Mouse (Mus musculus) adrenal gland, postnatal 36 days (tissue): ENCODE results near the gene Omg. TPM values are rescaled to one million over a fixed set of nuclear protein-coding genes. Genes with fewer than 3 reads are reported as not detected.
A peak's percentile ranks its signal among the peaks of the same experiment; 100 is the strongest.

Experiments
- DNase-seq, 2 experiments: peaks; one replicate each; pipeline ENCODE4 v3.0.0; 2021; ENCODE audit warnings: mixed read lengths in 1 of 2
- long read RNA-seq, 2 experiments: library from polyadenylated mRNA; stranded (forward); transcript quantifications; one replicate each; pipeline ENCODE4 v2.0.0; 2021; ENCODE audit warnings: borderline sequencing depth in 2 of 2
- total RNA-seq, 2 experiments: library from RNA; stranded (reverse); gene quantifications; 2 replicates each; pipeline ENCODE4 v1.2.3; 2021

Gene Omg
- 1 to 10 TPM; 5.4 to 5.6 TPM for total RNA-seq
- long read RNA-seq, experiment 1, partial matches to known transcripts: 0 of 2 reads
- long read RNA-seq, experiment 1, other reads (novel, unspliced or antisense): 2 of 2 reads
- long read RNA-seq, experiment 2, partial matches to known transcripts: 0 of 2 reads
- long read RNA-seq, experiment 2, other reads (novel, unspliced or antisense): 0 of 2 reads

DNA sequence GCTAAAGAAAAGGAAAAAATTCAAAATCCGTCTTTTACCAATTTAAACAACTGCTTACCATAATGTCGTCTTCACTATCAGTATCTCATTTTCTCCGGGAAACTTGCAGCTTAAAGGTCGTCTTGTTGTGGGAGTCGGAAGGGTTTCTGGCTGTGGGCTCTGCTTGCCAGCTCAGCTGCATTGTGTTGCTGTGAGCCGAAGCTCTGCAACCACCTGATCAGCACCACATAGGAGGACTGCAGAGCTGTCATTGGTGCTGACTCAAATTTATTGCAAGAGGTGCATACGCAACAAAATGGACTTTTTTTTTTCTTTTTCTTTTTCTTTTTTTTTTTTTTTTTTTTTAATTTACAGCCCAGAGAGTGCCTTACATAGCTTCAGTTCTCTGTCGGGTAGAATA, at the start of gene Omg:
TSS of gene Omg (minus strand) at position 240 of the 400 bp plus-strand sequence.
- no peak for DNase-seq

DNA sequence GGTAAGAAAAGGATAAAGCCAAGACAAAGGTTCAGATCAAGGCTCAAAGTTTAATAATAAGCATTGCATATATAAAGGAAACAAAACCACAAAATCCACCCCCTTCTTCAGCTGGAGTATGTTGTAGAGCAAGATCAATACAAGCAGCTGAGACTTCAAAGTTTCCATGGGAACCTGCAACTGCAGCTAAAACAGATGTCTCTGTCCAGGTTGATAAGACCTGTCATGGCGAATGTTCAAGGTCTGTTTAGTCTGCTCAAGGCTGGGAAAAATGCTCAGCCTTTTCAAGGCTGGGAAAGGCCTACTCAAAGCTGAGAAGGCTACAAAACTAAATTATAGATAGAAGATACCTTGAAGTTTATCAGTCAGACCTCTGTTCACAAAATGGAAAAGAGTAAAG, 48.7 kb upstream of the Omg start:
- peak in 1 of 2 experiments; percentile 15 for DNase-seq

DNA sequence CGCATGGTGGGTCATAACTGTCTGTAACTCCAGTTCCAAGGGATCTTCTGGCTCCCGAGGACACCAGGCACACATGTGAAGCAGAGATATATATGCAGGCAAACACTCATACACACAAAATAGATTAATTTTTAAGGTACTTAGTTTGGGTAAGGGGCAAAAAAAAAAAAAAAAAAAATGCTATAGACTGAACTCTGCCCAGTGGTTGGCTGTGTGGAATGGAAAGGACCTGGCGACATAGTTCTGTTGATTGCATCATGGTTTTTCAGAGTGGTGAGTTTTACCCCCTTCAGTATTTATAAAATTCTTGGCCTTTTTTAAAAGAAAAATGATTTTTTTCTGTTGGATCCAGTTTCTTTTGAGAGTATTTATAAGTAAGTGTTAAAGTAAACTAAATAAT, 32.4 kb upstream of the Omg start:
- no peak for DNase-seq

DNA sequence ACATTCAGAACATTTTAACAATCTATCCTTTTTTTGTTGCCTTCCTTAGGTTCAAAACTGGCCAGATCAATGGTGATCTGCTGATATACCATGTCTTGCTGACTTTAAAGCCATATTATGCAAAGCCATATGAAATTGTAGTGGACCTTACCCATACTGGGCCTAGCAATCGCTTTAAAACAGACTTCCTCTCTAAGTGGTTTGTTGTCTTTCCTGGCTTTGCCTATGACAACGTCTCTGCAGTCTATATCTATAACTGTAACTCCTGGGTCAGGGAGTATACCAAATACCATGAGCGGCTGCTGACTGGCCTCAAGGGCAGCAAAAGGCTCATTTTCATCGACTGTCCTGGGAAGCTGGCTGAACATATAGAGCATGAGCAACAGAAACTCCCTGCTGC, 31.7 kb upstream of the Omg start:
- no peak for DNase-seq

DNA sequence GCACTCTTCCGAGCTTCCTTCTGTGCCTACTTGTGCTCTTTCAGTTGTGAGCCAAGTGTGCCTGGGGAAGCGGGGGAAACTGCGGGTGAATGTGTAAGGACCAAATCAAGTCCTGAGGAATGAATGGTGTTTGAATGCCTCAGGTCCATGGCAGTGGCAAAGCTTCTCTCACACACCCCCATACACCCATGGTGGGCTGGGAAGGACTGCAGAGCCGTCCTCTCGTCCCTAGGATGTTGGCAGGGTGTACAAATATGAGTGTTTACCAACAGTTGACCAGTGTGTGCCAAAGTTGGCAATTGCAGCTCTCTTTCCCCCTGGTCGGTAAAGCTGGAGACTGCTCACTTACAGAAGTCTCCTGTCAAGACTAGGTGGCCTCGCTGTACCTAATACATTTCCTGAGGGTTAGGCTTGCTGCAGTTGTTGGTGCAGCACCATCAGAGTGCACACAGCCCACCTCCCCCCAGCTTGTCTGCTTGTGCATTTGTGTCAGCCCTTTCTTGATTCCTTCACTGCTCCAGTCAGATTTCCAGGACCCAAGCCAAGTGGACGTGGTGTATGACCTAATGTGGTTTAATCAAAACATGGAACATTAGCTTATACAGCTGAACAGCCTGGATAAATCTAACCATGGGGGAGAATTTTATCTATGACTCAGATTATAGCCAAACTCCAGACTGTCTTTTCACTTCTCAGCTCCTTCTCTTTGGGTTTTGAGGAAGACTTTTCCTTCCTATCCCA, 30.2 kb upstream of the Omg start:
- DNase-seq: peak; percentile 50 to 66

DNA sequence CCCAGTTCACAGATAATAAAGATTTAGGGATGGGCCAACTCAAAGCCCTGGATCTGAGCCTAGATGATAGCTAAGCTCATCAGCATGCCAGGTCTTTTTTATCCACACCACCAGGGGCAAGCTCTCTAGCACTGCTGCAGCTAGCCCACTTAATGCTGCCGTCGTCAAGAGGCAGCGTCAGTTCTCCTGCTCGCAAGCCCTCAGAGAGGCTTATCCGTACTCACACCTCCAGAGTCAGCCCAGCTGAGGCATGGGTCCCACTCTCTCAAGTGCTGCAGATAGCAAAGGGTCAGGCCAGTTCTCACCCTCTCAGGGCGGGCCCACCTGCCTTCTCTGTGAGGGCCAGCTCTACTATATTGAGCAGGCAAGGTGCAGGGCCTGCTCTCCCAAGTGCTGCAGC, 29.4 kb upstream of the Omg start:
- DNase-seq: no peak

DNA sequence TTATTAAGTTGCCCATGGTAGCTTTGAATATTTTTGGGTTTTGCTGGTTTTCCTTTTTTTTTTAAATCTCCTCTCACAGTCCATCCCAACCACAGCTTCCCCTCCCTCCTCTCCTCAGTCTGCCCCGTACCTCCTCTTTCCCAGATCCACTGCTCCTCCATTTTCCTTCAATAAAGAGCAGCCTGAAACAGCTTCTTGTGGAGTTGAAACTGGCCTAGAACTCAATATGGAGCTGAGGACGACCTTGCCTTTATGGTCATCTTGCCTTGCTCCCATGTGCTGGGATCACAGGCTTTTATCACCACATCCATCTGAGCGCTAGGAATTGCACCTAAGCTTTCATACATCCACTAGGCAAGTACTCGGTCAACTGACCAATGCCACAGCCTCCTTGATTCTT, 27.6 kb upstream of the Omg start:
- DNase-seq: no peak

DNA sequence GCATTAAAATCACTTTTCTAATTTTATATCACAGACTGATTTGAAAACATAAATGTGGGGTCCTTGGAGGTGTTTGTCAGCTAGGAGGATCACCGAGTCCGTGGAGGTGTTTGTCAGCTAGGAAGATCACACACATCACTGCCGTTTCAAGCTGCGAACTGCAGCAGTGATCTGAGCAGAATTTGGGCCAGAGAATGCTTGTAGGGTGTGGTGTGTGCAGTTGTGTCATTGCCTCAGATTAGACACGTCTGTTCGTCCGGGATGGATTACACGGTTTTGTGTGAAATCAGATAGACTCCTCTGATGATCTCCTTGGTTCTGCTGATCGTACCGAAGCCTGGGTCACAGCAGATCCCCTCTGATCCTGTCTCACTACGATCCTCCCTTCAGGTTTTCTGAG, 26.9 kb upstream of the Omg start:
- no peak for DNase-seq

DNA sequence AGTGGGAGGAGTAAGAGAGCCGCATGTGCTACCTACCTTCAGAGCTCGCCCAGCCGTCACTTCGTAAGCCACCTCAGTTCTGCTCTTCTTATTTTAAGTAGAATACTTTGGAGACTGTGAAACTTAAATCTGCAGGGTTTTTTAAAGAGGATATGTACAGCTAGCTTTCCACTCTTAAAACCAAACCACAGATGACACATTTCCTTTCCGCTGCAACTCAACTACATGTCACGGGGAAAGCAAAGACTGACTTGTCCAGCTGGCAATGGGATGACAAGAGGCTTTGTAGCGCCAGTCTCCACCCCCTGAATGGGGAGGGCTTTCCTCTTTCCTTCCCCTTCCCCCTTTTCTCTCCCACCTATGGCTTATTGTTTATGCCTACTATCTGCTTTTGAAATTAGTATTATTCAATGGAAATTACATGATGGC, 26.5 kb upstream of the Omg start, which contains the start of the genes Evi2 and Evi2a:
TSS of gene Evi2 (minus strand) at position 257 of the 429 bp plus-strand sequence.
TSS of gene Evi2a (minus strand) at position 277 of the 429 bp plus-strand sequence.
- DNase-seq: peak in 1 of 2 experiments; percentile 6

DNA sequence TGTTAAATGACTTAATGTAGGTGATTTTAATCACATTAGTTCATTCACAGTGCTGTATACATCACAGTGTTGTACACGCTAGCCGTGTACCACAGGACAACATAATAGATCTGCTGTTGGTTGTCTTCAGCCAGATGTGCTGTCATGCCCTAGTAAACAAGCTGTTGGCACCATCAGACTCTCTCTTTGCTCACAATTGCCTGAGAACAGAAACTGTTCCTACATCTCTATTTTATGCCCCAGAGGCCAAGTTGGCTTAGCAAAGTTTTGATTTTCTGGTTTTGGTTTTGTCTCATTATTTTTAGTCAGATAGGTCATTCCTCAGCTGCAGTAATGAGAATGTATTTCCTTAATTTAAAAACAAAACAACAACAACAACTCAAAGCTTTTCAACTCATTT, 25.9 kb upstream of the Omg start:
- no peak for DNase-seq

DNA sequence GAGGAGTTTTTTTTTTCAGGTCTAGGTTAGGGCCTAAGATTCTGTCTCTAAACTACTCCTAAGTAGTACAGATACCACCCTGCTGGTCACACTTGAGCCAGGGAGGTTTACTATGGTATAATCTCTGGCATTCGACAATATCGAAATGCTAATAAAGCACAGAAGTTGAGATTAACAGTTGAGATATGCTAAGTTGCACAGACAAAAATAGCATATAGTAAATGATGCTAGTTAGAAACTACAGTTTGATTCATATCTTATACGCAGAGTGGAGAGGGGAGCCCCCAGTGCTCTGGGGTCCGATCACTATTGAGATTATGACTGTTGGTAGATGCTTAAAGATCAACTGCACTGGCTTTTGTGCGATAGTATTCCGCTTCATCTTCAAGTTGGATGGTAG, 25.3 kb upstream of the Omg start:
- no peak for DNase-seq

DNA sequence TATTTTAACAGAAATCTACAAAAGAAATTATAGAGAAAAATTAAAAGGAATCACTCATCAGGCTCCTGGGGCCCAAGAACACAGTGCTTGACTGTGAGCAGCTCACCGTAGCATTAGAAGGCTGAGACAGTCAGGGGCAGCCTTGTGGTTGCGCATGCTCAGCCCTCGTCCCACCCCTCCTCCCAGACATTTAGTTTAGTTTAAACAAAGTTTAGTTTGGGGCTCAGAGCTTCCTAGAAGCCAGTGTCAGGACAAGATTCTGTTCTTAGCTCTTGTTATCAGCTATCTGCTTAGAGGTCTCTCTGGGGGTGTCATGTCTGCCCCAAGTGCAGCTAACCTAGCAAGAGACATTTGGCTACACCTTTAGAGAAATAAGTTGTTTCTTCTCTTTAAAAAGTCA, 24.7 kb upstream of the Omg start:
- DNase-seq: peak in 1 of 2 experiments; percentile 5

DNA sequence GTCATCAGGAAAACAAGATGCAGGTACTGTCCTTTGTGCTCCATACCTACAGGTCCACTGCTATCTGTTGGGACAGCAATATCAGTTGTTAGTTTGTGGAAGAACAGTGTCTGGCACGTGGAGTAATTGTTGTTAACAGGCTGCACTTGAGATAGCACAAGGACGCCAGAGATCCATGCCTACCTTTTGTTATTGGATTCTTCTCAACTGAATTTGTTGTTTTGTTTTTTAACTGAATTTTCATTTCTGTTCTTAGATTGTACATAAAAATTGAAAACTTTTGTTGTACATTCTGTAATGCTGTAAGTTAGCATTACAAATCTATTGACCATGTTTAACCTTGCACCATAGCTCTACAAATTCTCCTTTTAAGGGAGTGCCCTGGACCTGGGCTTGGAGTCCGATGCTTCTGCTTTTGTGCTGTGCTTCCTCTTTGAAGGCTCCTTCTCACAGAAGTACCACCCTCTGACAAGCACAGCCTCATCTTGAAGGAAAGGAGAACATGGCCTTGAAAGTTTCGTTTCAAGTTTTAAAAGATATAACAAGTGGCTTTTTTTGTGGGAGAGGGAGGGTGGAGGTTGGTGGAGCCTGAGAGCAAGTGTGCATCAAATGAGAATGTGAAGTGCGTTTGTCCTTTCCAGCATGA, 24.0 kb upstream of the Omg start:
- DNase-seq: no peak

DNA sequence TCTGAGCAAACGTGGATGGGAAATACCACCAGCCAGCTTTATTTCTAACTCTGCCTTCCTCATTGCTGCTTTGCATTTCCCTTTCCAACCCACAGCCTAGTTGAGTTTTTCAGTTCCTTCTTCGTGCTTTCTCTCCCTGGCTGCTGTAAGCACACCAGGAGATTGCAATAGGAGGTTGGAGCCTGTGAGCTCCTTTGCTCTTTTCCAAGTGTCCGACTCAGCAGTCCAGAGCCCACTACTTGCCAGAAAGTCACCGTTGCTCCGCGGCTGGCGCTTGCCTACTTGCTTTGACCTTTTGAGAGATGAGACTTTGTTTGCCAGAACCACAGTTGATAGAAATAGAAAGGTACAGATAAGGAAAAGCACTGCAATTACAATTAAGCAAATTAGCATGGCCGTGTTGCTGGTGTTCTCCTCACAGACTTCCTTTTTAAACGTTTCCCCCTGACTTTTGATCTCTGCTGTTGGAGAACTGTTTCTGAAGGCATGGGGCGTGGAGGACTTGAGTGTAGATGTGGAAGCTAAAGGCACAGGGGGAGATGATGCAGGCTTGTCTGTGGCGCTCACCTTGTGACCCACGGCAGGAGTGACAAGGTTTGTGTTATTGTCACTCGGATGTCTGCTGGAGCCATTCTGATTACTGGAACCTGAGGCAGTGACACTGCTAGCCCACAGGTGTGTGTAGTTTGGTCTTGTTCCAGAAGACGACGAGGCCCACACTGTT, 23.3 kb upstream of the Omg start:
- DNase-seq: peak; percentile 28

DNA sequence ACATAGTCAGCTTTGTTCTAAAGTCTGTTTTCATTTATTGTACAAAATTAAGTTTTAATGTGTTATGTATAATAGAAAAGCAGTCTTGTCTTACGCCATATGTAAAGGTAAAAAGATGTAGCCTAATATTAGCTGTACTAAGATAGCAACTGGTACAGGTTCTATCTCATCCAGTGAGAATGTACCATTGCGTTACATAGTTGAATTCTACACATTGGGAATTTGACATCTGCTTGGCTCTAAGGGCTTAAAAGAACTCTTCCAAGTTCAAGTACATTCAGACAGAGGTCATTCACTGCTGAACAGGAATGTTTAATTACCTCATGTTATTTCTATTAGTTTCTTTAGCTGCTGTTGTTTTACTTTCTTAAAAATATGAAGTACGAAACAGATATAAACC, 22.7 kb upstream of the Omg start:
- no peak for DNase-seq

DNA sequence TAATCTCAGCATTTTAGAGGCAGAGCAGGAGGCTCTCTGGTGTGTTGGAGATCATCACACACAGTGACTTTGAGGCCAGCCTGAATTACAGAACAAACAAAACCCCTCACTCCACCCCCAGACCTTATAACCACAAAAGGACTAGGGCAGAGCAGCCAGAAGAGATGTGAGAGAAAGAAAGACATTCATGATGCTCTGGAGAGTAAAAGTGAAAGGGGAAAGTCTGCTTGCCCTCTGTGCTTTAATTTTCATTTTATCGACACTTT, 20.4 kb upstream of the Omg start:
- no peak for DNase-seq

DNA sequence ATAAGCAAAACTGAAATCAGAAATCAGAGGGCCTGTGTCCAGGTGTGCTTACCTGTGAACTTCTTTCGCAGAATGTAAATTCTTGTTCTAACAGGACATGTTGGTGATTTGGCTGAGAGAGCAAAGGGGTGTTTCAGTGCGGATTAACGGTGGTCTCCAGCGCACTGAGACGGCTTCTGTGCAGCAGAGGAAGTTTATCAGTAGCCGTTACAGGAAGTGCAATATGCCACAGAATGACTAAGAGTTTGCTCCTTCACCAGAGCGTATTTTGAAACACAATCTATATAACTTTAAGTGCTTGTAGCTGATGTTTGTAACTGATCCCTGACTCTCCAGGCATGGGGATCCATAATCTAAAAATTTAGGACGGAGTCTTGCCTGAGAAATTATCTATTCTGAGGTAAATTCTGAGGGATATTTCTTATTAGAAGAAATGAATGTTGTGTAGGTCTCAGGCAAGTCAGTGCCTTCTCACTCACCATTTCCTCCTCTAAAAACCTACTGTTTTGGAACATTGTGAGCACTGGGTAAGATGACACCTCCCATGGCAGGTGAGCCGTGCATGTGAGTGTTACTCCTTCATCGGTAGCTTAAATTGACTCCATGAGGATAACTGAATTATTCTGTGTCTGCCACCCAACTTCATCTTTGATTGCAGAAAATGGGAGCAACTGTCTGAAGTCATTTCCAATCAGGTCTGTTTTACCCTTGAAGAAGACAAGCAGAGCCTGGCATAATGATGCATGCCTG, 19.9 kb upstream of the Omg start, which contains the start of gene Evi2b:
TSS of gene Evi2b (minus strand) at position 203 of the 750 bp plus-strand sequence.
- DNase-seq: no peak

DNA sequence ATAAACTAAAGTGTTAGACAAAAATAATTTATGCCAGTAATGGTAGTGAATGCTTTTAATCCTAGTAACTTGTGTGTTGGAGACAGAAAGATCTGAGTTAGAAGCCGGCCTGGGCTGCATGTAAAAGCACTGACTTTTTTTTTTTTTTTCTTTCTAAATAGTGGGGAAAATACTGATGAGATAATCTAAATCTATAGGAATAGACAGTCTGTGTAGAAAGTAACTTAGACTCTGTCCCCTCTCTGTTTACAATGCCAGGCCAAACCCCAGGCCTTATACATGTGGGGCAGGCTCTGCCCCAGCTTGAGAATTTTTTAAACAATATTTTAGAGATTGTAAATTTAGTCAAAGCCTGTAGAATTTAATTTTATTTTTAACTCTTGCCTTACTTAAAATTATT, 19.1 kb upstream of the Omg start:
- no peak for DNase-seq

DNA sequence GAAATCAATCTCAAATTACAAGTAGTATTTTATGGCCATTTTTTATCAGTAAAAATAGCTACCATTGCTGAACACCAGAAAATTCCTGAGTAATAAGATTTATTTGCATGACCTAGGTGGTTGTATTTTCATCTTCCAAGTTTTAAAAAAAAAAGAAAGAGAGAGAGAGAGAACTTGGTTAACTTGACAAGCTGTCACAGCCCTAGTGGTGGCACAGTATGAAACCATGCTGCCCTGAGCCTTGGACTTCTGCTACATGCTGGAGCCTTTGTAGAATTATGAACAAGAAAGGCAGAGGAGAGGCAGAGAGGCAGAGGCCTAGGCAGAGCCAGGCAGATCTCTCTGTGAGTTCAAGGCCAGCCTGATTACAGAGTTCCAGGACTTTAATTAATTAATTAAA, 18.0 kb upstream of the Omg start:
- no peak for DNase-seq

DNA sequence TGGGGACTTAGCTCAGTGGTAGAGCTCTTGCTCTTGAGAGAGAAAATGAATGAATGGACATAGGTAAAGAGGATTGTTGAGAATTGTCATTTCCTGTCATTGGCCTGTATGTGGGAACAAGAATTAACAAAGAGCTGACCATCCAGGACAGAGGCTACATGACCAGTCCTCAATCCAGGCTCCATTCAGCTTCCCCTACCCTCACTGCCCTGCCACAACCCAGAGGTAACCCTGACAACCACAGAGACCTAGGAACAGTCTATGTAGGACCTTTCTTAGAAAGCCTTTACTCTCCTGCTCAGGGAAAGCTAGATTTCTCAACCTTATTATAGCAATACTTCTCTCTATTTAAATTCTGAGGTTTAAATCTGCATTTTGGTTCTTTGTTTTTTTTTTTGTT, 16.9 kb upstream of the Omg start:
- DNase-seq: no peak

DNA sequence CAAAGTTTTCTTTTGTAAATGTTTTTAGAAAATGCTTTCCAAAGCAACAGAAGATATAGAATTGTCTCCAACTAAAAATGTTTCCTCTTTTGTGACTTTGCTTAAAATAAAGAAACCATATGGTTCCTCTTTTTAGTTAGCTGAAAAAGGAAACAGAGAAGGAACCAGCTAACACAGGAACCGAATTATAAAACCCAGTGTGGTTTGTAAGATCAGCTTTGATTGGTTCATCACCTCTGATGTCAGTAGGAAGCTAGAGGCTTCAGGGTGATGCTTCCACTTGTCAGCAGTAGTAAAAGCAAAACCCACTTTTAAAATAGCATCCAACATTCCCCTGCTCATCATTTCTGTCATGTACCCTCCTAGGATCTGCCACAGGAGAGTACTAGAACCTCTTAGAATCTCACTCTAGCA, 16.0 kb upstream of the Omg start:
- DNase-seq: no peak

DNA sequence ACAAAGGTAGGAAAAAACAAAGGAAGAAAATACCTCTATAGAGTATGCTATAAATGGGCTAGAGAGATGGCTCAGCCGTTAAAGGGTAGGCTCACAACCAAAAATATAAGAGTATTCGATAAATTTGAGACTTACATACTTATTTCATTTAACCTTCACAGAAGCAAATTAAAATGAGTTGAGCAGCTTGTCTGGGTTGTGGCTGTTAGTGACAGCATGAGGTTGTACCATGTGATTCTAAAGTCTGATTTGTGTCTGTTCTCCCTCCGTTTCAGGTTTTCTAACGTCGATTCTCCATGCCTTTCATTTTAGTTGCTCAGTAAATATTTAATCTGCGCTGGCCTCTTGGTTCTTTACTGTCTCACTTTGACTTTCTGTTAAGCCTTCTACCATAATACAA, 15.4 kb upstream of the Omg start:
- DNase-seq: no peak
